Mouse (Mus musculus) heart, adult 18-20 months (tissue): ENCODE measurements around the gene Gm42674. TPM values are rescaled to one million over a fixed set of nuclear protein-coding genes. Genes with fewer than 3 reads are reported as not detected.

Experiments
- DNase-seq, 2 experiments: peaks; one replicate each; pipeline ENCODE4 v3.0.0; 2021 to 2022; ENCODE audit warnings: mixed read lengths in 1 of 2
- total RNA-seq, 2 experiments: library from RNA; stranded (reverse); gene quantifications; 2 replicates each; pipeline ENCODE4 v1.2.3; 2021

The Gm42674 gene
- total RNA-seq, 2 experiments from 2014 or later: not detected

- peak; percentile 65 to 77 for DNase-seq
Observed at GRCm38 (mm10) chr3:90623435-90624071, 21.8 kb downstream of the Gm42674 start.

- DNase-seq: no peak
Observed at GRCm38 (mm10) chr3:90625496-90625895, 23.8 kb downstream of the Gm42674 start.

GRCm38 (mm10) chr3:90626266-90627021 is 24.7 kb downstream of the Gm42674 start:
- DNase-seq: no peak

- DNase-seq: no peak
Observed at GRCm38 (mm10) chr3:90627366-90627765, 25.7 kb downstream of the Gm42674 start.

GRCm38 (mm10) chr3:90627807-90628206 is 26.1 kb downstream of the Gm42674 start:
- no peak for DNase-seq

GRCm38 (mm10) chr3:90629298-90629697 is 27.6 kb downstream of the Gm42674 start:
- no peak for DNase-seq

- no peak for DNase-seq
Observed at GRCm38 (mm10) chr3:90631984-90632383, 30.3 kb downstream of the Gm42674 start.

- DNase-seq: no peak
Observed at GRCm38 (mm10) chr3:90638511-90639275, 37.0 kb downstream of the Gm42674 start.

- peak; percentile 16 to 54 for DNase-seq
Observed at GRCm38 (mm10) chr3:90639511-90640154, 37.9 kb downstream of the Gm42674 start.

- DNase-seq: no peak
Observed at GRCm38 (mm10) chr3:90640981-90641380, 39.3 kb downstream of the Gm42674 start.

GRCm38 (mm10) chr3:90644220-90644619 is 42.5 kb downstream of the Gm42674 start:
- peak; percentile 28 to 69 for DNase-seq

- no peak for DNase-seq
Observed at GRCm38 (mm10) chr3:90647291-90647690, 45.6 kb downstream of the Gm42674 start.

- DNase-seq: no peak
Observed at GRCm38 (mm10) chr3:90648981-90649380, 47.3 kb downstream of the Gm42674 start.

- no peak for DNase-seq
Observed at GRCm38 (mm10) chr3:90649832-90650231, 48.1 kb downstream of the Gm42674 start.

GRCm38 (mm10) chr3:90652878-90653508 is 51.3 kb downstream of the Gm42674 start:
- DNase-seq: peak; percentile 65 to 86

GRCm38 (mm10) chr3:90653717-90654116 is 52.0 kb downstream of the Gm42674 start, which contains the start of gene S100a7a:
Gene S100a7a (plus strand): TSS chr3:90654017.
- no peak for DNase-seq

Other genes with a start within 250 kb of the Gm42674 start
- under 1 TPM; 0.50 to 0.62 TPM for gene Slc27a3, start 212.0 kb upstream of the Gm42674 start, total RNA-seq
- gene Ints3, start 168.3 kb upstream of the Gm42674 start, total RNA-seq: 10 to 100 TPM; 24.6 TPM
- gene Npr1, start 136.0 kb upstream of the Gm42674 start, total RNA-seq: 10 to 100 TPM; 16.2 to 16.8 TPM
- 10 to 100 TPM; 29.3 to 30.1 TPM for gene Ilf2, start 125.8 kb upstream of the Gm42674 start, total RNA-seq
- gene Snapin, start 110.9 kb upstream of the Gm42674 start, total RNA-seq: 10 to 100 TPM; 62.0 to 70.7 TPM
- gene Chtop, start 92.4 kb upstream of the Gm42674 start, total RNA-seq: 10 to 100 TPM; 90.0 to 96.6 TPM
- gene S100a1, start 87.5 kb upstream of the Gm42674 start, total RNA-seq: 1,000 to 10,000 TPM; 1,108 to 1,133 TPM
- gene S100a13, start 87.5 kb upstream of the Gm42674 start, total RNA-seq: 10 to 100 TPM; 29.6 to 31.2 TPM
- under 1 TPM; 0.49 to 0.60 TPM for gene S100a14, start 75.0 kb upstream of the Gm42674 start, total RNA-seq
- 10 to 100 TPM; 62.9 to 71.8 TPM for gene S100a16, start 64.7 kb upstream of the Gm42674 start, total RNA-seq
- gene S100a3, start 41.3 kb upstream of the Gm42674 start, total RNA-seq: not detected
- not detected for gene S100a2, start 11.7 kb upstream of the Gm42674 start, total RNA-seq
- gene S100a4, start 1.9 kb downstream of the Gm42674 start, total RNA-seq: 10 to 100 TPM; 12.5 to 14.1 TPM
- not detected for gene S100a5, start 6.6 kb downstream of the Gm42674 start, total RNA-seq
- gene S100a6, start 11.0 kb downstream of the Gm42674 start, total RNA-seq: 10 to 100 TPM; 76.5 to 79.4 TPM
- under 1 TPM in 1 of 2 experiments, not detected in 1; 0.47 TPM for gene S100a7a, start 52.1 kb downstream of the Gm42674 start, total RNA-seq
- gene S100a8, start 67.1 kb downstream of the Gm42674 start, total RNA-seq: not detected
- gene S100a9, start 93.8 kb downstream of the Gm42674 start, total RNA-seq: under 1 TPM in 1 of 2 experiments, not detected in 1; 0.57 TPM
- gene Pglyrp4, start 125.0 kb downstream of the Gm42674 start, total RNA-seq: not detected
- gene Gm5849, start 176.0 kb downstream of the Gm42674 start, total RNA-seq: not detected